Mouse (Mus musculus) testis, postnatal 10 days (tissue): Measurements from ENCODE around the gene Gm5724.

ENCODE experiments used
- DNase-seq: peaks from one replicate; pipeline ENCODE4 v3.0.0; 2021; ENCODE audit warnings: low spot score

Gm5724 gene

DNA sequence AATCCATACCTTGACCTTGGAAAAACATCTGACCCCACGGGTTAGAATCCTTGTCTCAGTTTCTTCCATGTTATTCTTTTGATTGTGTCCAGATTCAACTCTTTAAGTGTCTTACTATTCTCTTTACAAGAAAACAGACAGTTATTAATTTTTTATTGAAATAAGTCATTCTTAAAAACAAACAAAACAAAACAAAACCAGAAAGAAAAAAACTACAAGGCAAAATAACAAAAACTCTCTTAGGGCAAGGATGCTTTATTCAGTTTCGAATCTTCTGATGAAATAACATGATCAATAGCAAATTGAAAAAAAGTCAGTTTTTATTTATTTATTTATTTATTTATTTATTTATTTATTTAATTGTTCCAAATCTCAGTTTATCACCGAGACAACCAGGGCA, at the start of gene Gm5724:
Gene Gm5724 (minus strand): TSS at position 101 of the 400 bp plus-strand sequence.
- DNase-seq = no peak

GRCm38 (mm10) chr6:141797837-141798236, 24.2 kb upstream of the Gm5724 start:
- DNase-seq = peak; percentile 42

DNA sequence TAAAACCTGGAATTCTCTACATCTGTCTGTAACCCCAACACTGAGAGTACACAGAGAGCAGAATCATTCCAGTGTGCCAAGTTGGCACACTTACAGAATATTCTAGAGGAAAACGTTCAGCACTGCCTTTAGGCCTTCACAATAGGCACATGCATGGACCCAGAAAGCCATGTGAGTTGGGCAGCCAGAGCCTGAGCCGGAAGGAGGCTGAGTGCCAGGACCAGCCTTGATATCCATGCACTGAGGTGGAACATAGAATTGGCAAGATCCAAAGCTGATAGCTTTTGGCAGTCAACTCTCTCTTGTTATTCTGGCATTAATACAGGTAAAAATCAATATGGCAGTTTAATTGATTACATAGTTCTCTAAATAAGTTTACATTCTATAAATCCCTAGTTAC, 866 bp upstream of the Gm5724 start:
- no peak for DNase-seq

DNA sequence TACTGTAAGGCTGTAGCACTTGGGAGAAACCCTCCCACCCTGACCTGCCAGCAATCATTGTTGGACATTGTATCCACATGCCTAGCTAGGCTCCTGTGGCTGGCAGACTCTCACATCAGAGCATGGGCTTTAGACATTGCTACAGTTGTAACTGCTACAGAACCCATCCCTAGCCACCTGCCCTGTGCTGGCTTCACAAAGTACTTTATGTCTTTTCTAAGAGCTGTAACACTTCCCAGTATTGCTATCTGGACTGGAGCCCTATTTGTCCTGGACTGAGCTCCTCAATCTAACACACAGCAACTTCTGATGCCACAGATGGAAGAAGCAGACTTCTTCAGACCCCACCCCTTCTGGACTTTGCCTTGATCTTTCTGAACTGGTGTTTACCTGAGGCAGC, 82.4 kb downstream of the Gm5724 start:
- DNase-seq = no peak

- no peak for DNase-seq
These were observed 86.6 kb downstream of the Gm5724 start for GRCm38 (mm10) chr6:141687008-141687407.
